Mouse (Mus musculus) thymus, adult 2 months (tissue): ENCODE results near the gene Catsperd. TPM values are rescaled to one million over a fixed set of nuclear protein-coding genes. Genes with fewer than 3 reads are reported as not detected.
"Not testable (repeated sequence)": the region's sequence is repeated elsewhere in the genome, so short reads cannot be mapped to it uniquely, and the experiment has no call there.

Experiments
- DNase-seq: peaks from one replicate; pipeline ENCODE4 v3.0.0; 2021
- H3K27ac ChIP-seq: fragments of 200-500 bp; 2 replicates; pipeline ENCODE4 v1.5.1; 2012; ENCODE audit warnings: low read length, control low read depth; ENCODE audit not compliant: control insufficient read depth, insufficient read depth
- H3K27me3 ChIP-seq: fragments of 200-500 bp; 2 replicates; pipeline ENCODE4 v1.6.1; 2012; ENCODE audit warnings: mild to moderate bottlenecking, low read length, moderate library complexity, mixed read lengths; ENCODE audit not compliant: control insufficient read depth, insufficient read depth
- H3K36me3 ChIP-seq: fragments of 200-500 bp; 2 replicates; pipeline ENCODE4 v1.6.1; 2012; ENCODE audit warnings: mild to moderate bottlenecking, low read length, moderate library complexity; ENCODE audit not compliant: control insufficient read depth, insufficient read depth
- H3K4me1 ChIP-seq: fragments of 200-500 bp; replicated peaks from 2 replicates; pipeline ENCODE4 v1.6.1; 2012; ENCODE audit warnings: low read length; ENCODE audit not compliant: control insufficient read depth, insufficient read depth
- H3K4me3 ChIP-seq: fragments of 200-500 bp; 2 replicates; pipeline ENCODE4 v1.5.1; 2012; ENCODE audit warnings: mild to moderate bottlenecking, low read length, control low read depth, moderate library complexity; ENCODE audit not compliant: control insufficient read depth, insufficient read depth
- CTCF ChIP-seq: fragments of 200-500 bp; IDR thresholded peaks from 2 replicates; pipeline ENCODE4 v1.5.1; 2012; ENCODE audit warnings: mild to moderate bottlenecking, control low read depth, low read length, moderate library complexity, borderline replicate concordance; ENCODE audit not compliant: control insufficient read depth, poor library complexity, insufficient read depth; ENCODE audit errors: extremely low read depth
- POLR2A ChIP-seq: fragments of 200-500 bp; IDR thresholded peaks from 2 replicates; pipeline ENCODE4 v1.6.1; 2012; ENCODE audit warnings: mild to moderate bottlenecking, low read length, control low read depth, moderate library complexity; ENCODE audit not compliant: control insufficient read depth, poor library complexity, insufficient read depth; ENCODE audit errors: extremely low read depth
- WGBS: fragments of 180-500 bp; shearing (Covaris S2); methylation state at CpG from one replicate; pipeline ENCODE4 v1.1.7; 2018; 5-methylcytosine and 5-hydroxymethylcytosine counted together
- polyA plus RNA-seq: library from polyadenylated mRNA; depleted of rRNA; stranded (reverse); fragments of >200 nt; gene quantifications from 2 replicates; pipeline ENCODE4 v1.2.3, GENCODE M21; 2012

Gene Catsperd
- polyA plus RNA-seq, 1 experiment: 0.51 TPM

- H3K27me3 ChIP-seq: no peaks in the 10 kb centered on the region
- 95% methylated on average over 9 of the region's 9 CpGs for WGBS
- H3K27ac ChIP-seq: no peak overlapping the region
- H3K4me1 ChIP-seq: peaks cover 16% of the 10 kb centered on the region
- no peak for TF ChIP-seq CTCF
- TF ChIP-seq POLR2A: no peak
- H3K36me3 ChIP-seq: peaks cover 62% of the 10 kb centered on the region
- DNase-seq: no peak
- no peak overlapping the region for H3K4me3 ChIP-seq
These were observed 22.5 kb upstream of the Catsperd start for GRCm38 (mm10) chr17:56605431-56605830.

GRCm38 (mm10) chr17:56607521-56608062 is 20.4 kb upstream of the Catsperd start:
- H3K4me1 ChIP-seq: peaks cover 16% of the 10 kb centered on the region
- H3K4me3 ChIP-seq: no peak overlapping the region
- WGBS: 84% methylated on average over 3 of the region's 3 CpGs
- peaks cover 42% of the 10 kb centered on the region for H3K36me3 ChIP-seq
- DNase-seq: no peak
- no peak for TF ChIP-seq CTCF
- TF ChIP-seq POLR2A: no peak
- H3K27me3 ChIP-seq: no peaks in the 10 kb centered on the region
- no peak overlapping the region for H3K27ac ChIP-seq

GRCm38 (mm10) chr17:56608699-56609098 is 19.2 kb upstream of the Catsperd start:
- Histone ChIP-seq H3K27ac (no peak overlapping the region), H3K36me3 (peaks cover 31% of the 10 kb centered on the region), H3K27me3 (no peaks in the 10 kb centered on the region), H3K4me3 (peak overlapping the region; percentile 96), H3K4me1 (peaks cover 16% of the 10 kb centered on the region)
- no peak for DNase-seq
- no peak for TF ChIP-seq CTCF
- no peak for TF ChIP-seq POLR2A
- WGBS: 36% methylated on average over 5 of the region's 5 CpGs

- Histone ChIP-seq H3K36me3 (peaks cover 22% of the 10 kb centered on the region), H3K27ac (peak within 1 kb of the TSS; percentile 45), H3K4me3 (peak within 1 kb of the TSS; percentile 96), H3K4me1 (peaks cover 24% of the 10 kb centered on the region), H3K27me3 (no peaks in the 10 kb centered on the region)
- TF ChIP-seq POLR2A: peak; percentile 40; the same call in 1 of the 2 replicates
- peak; percentile 70 for TF ChIP-seq CTCF
- DNase-seq: peak; percentile 94
- under 1% methylated on average over 44 of the region's 44 CpGs for WGBS
These were observed 18.3 kb upstream of the Catsperd start, which contains the start of gene 2410015M20Rik for GRCm38 (mm10) chr17:56609452-56610171. TSS of gene 2410015M20Rik (minus strand) at chr17:56609771.

- TF ChIP-seq POLR2A: no peak
- no peak for TF ChIP-seq CTCF
- H3K27me3 ChIP-seq: no peaks in the 10 kb centered on the region
- H3K27ac ChIP-seq: no peak overlapping the region
- peaks cover 5% of the 10 kb centered on the region for H3K36me3 ChIP-seq
- no peak for DNase-seq
- H3K4me3 ChIP-seq: no peak overlapping the region
- peaks cover 27% of the 10 kb centered on the region for H3K4me1 ChIP-seq
- 96% methylated on average over 2 of the region's 2 CpGs for WGBS
These were observed 16.6 kb upstream of the Catsperd start for GRCm38 (mm10) chr17:56611323-56611722.

GRCm38 (mm10) chr17:56611861-56612564 is 15.9 kb upstream of the Catsperd start:
- Histone ChIP-seq H3K36me3 (no peaks in the 10 kb centered on the region), H3K4me1 (peaks cover 27% of the 10 kb centered on the region), H3K4me3 (no peak overlapping the region), H3K27me3 (no peaks in the 10 kb centered on the region), H3K27ac (no peak overlapping the region)
- TF ChIP-seq POLR2A: no peak
- TF ChIP-seq CTCF: no peak
- 66% methylated on average over 14 of the region's 14 CpGs for WGBS
- peak; percentile 30 for DNase-seq

GRCm38 (mm10) chr17:56612565-56612939 is 15.4 kb upstream of the Catsperd start:
- not testable (repeated sequence) for H3K4me3 ChIP-seq, DNase-seq, H3K27ac ChIP-seq, H3K36me3 ChIP-seq, H3K27me3 ChIP-seq
- 93% methylated on average over 10 of the region's 10 CpGs for WGBS
- peaks cover 27% of the 10 kb centered on the region for H3K4me1 ChIP-seq
